Mouse (Mus musculus): ENCODE measurements around the gene Ensa.

The Ensa gene

GRCm38 (mm10) chr3:95681365-95681764, 56.6 kb downstream of the Ensa start:
- DNase-seq (ENCODE audit: low read depth), result peak; percentile 43
